Mouse (Mus musculus) lung, adult 18-20 months (tissue): ENCODE measurements around the gene Erich6b.

ENCODE experiments used
- DNase-seq, 2 experiments: peaks; one replicate each; pipeline ENCODE4 v3.0.0; 2022; ENCODE audit warnings: mixed read lengths in 2 of 2

The Erich6b gene

DNA sequence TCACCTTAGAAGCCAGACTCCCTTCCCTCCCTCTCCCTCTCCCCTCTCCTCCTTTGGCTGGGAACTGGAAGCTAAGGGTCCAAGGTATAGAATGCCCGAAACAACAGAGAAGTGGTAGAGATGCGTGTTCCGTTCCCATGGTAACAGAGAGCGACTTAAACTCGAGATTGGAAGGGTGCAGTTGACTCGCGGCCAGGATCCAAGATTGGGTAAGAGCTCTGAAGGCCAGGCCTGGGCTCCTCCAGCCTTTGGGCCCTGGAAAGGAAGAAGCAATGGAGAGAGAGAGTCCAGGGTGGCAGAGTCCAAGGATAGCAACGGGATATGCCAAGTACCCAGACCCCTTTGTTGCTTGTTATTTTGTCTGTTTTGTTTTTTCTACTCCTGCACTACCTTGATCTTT is at the start of gene Erich6b:
TSS of gene Erich6b (plus strand) at position 180 of the 400 bp plus-strand sequence.
- DNase-seq = no peak

DNA sequence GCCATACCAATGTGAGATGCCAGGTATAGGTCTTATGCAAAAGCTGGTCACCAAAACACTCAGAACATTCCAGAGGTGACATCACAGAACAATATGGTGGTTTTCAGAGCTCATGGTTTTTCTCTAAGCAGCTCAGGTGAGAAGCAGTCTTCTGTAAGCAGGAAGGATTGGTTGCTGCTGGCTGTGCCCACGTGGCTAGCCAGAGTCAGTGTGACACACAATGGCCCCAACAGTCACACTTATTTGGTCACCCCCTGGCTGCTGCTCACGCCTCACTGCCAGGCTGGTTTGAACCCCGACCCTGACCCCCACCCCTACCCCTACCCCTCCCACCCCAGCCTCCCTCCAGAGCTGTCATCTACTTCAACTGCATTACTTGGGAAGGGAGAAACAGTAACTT is 49.1 kb upstream of the Erich6b start, which contains the start of gene Spert:
TSS of gene Spert (minus strand) at position 139 of the 400 bp plus-strand sequence.
- DNase-seq = no peak

DNA sequence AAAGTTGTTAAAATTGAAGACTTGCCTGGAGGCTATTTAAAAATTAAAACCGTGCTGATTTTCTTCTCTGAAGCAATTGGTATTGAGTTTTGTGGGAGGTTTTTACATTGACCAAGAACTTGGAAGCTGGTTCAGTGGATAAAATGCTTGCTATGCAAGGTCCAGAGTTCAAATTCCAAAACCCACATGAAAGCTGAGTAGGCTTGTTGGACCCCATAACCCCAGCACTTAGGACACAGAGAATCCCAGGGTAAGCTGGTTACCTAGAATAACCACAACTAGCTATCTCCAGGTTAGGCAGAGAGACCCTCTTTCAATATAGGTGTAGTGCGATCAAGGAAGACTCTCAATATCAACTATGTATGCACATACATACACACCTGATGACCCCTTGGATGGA is 32.9 kb upstream of the Erich6b start:
- DNase-seq = no peak

DNA sequence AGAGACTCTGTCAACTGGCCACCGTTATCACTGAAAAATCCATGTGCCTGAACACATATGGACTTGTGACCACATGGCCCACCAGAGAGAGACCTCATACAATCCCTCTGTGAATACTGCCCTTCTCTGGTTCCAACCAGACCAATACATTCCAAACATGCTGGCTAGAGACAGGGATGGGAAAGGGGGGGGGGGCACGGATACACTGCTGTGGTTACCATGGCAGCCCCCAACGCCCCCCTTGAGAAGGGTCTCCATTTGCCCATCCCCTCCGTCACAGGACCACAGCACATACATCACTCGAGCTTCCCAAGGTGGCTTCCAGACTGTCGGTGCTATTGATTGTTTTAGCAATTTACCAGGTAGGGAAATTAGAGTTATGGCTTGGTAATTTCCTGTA is 25.7 kb upstream of the Erich6b start:
- no peak for DNase-seq

DNA sequence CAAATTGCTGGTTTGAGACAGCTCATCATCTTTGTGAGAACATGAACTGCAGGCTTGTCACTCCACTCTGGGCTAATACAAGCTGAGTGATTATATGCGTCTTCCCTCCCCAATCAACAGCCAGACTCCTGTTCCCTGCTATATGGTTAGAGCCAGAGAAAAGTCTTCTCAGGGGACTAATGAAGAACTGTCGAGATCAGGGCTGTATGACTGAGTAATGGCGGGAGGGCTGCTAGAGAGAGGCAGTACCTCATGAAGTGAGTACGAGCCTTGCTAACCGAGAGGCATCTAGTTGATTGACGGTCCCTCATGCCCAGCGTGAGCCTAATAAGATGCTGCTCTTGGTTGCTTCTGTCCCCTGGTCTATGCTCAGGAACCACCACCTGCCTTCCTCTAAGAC is 19.1 kb upstream of the Erich6b start:
- DNase-seq = no peak

DNA sequence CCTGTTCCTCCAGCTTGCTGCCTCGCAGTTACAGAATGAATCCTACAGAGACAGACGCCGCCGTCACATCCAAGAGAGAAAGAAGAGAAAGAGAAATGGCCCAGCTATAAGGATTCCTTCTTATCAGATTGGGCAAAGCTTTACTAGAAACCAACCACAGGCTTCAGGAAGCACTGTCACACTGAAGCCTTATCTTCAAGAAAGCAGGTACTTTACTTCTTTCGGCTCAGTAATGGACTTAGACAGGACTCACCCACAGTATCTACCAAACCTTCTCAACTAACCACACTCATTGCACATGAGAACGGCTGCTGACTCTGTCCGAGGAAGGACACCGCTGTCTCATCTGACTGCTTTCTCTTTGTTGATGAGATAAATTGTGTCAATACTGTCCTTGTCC is 13.2 kb upstream of the Erich6b start:
- DNase-seq = no peak

DNA sequence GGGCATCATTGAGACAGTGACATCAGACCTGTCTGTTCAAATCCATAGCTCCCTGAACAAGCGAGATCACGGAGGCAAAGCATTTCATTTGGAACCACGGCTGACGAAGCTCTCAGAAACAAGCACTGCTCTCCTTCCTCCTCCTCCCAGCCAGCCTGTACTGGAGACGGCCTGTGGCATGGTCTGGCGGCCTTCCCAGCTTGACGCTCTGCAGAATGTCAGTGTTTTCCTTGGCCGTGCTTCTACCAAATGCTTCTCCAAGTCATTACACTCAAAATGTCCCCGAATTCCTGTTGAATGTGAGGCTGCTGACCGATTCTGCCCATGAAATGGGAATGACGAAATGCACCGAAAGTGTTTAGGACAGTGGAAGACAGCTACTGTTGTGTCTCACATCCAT is 6.7 kb upstream of the Erich6b start:
- no peak for DNase-seq

DNA sequence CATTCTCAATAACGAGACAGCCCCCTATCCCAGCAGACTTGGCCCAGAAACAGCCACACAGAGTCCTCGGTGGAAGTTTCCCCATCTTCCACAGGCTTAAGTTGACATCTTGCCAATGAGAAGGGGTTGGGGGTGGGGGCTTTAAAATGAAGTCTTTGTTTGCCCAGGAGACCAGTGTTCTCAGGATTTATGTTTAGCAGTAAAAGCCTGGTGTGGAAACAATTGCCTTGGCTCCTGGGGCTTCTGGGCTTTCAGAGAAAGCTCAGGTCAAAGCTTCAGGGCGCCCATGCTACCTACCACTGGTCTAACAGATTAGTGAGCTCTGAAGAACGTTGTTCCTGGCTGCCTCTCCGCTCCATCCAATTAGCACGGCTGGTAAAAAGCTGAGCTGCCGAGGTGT is 6.0 kb upstream of the Erich6b start:
- DNase-seq = no peak

DNA sequence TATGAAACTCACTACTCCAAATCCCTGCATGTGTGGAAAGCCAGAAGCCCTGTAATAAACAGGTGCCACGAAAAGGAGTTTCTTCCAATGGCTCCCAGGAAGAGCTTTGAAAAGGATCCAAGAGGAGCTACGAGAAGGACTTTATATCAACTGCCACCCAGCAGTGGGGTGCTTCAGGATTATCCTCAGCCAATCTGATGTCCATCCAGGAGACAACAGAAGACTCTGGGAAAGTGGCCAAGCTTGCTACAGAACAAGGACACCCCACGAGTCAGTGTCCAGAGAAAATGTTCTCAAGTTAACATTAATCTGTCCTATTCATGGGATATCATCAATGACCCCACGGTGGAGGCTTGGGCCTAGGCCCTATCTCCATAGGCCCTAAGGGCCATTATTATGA is 4.4 kb upstream of the Erich6b start:
- no peak for DNase-seq

DNA sequence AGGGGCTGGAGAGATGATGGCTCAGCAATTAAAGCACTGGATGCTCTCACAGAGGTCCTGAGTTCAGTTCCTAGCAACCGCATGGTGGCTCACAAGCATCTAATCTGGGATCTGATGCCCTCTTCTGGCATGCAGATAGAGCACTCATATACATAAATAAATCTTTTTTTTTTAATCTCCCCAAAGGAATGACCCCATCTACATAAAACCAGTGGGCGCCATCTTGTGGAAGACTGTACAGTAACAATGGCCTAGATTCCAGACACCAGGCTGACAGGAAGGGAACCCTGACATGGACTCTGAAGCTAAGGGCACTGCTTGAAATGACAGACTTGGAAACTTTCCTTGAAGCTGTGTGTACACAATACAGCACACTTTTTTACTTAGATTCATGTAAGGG is 1.2 kb upstream of the Erich6b start:
- no peak for DNase-seq

DNA sequence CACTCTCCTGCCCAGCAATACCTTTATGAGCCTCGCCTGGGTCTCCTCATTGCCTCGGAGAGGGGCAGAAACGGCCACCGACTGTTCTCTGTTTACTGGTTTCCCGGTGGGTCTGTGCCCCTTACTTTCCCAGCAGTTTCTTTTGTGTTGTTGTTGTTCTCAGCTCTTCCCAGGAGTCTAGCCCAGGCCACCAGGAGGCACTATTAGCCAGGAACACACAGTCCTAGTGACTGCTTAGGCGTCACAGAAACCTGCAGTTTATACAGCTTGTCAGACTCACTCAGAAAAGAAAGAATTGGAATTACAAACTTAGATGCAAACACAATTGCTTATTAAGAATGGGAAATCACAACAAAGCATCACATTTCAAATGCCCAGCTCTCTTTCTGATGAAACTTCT is 690 bp upstream of the Erich6b start:
- DNase-seq = no peak

DNA sequence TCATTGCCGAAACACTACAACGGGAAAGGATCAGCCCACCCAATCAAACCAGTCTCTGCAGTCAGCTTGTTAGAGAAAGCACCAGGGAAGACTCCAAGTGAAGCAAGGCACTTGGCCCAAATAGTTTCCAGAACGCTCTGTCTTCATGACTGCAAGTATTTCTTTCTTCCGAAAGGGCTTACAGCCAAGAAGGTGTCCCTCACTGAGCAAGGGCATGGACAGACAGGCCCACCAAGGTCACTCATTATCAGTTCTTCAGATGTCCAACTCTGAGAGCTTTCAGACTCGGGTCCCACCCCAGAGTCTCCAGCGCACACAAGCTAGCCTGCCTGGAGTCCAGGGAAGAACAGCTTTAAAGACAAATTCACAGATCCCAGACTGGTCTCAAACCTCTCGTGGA is 3.4 kb downstream of the Erich6b start:
- no peak for DNase-seq

DNA sequence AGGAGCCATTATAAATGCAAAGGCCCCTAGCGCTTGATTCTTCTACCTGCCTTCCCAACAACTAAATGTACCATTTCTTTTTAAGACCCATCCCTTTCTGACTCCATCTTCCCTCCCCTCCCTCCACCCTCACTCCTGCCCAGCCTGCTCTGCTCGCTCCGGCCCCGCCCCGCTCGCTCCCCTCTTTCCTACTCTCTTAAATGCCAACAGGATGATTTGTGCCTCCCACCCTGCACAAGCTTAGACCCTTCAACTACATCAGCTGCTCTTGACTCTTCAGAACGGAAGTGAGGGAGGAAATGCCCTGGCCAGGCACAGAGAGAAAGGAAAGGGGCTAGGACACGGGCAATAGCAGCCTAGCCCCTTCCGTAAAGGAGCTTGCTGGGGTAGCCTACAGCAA is 4.0 kb downstream of the Erich6b start:
- no peak for DNase-seq

DNA sequence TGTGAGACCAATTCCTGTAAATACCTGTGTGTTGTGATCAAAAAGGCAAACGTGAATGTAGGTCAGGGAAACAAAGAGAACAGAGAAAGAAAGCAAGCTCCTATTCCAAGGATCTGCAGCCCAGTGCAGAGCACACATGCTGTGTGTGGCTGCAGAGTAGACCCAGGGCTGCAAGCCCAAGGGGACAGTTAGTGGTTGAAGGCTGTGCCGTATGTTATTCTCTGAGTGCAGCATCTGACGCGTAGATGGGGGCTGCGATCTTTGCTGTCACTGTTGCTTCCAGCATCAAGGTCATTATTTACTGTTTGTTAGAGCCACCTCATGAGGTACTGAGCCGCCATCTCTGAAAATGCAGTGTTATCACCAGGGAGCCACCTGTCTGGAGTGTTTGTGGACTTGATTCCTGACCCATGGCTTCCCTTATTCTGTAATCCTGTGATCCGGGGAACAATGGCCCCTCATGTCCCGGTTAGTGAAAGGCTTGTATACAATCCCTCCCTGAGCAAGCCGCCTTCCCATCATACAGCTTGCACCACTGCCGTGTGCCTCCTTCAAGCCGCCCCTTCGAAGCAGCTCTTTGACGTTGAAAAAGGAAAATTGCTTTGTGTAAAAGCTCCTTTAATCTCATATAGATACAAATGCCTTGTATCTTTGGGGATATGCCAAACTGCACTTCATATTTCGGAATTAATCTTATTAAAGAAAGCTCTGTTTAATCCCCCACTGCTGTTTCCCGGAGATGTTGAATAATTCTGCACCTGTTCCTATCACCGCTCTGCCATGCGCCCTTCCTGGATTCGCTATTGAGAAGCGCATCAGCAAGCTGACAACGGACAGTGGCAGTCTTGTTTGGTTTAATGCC is 5.1 kb downstream of the Erich6b start:
- no peak for DNase-seq

DNA sequence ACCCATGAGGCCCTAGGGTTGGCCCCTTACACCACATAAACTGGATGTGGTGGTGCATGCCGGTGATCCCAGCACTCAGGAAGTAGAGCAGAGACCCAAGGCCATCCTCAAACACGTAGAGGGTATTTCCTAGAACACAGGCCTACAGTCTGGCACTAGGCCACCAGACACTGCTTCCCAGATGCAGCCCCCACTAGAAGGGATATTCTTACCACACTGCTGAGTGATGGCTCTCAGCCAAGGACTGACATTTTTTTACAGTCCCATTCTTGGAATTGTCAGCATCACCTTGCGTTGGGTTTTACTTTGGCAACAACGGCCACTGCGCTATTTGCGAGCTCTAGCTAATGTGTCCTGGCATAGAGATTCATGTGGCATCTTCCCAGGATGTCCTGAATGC is 18.9 kb downstream of the Erich6b start:
- no peak for DNase-seq

DNA sequence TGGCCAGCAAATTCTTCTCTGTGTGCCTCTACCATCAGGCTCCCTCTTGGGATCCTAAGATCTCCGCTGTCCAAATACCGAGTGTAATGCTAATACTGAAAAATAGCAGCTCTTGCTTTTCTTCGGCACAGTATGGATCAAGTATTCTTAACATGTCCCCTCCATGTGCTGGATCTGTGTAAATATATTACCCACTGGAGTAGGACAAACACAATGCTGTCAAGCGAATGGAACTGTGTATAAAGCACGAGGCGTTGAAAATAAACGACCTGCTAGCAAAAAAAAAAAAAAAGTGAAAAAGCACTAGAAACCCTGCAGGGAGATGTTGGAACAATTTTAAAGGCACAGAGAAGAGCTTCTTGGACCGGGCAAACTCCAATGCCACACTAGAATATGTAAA is 19.5 kb downstream of the Erich6b start:
- DNase-seq = no peak

DNA sequence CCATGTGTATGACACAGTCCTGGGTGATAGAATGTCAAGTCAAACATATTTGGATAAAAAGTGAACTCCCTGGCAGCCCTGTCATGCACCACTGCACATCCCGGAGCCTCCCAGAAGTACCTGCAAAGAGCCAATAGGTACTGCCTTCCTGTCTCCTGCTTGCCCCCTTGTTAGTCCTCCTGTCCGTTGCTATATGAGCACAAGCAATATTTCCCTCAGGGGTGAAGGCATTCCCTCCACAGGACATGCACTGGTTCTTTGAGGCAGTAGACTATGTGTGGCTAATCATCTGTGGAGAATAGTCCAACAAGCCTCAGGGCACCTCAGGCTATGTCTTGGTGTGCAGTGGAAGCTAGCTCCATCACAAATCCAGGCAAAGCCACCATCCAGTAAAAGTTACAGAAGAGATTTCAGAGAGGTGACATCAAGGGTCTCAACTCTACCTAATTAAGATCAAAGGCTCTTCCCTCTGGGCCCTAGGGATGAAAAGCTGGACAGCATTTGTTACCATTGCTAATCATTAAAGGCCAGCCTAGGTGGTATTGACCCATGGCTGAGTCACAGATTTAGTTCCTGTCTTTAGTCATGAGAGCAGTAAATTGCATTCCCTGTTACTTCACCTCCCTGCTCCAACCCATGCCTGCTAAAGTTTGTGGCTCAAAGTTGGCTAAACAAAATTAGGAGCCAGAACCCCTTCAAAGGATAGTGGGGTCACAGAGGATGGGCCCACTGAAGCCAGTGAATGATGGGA is 23.5 kb downstream of the Erich6b start:
- no peak for DNase-seq

DNA sequence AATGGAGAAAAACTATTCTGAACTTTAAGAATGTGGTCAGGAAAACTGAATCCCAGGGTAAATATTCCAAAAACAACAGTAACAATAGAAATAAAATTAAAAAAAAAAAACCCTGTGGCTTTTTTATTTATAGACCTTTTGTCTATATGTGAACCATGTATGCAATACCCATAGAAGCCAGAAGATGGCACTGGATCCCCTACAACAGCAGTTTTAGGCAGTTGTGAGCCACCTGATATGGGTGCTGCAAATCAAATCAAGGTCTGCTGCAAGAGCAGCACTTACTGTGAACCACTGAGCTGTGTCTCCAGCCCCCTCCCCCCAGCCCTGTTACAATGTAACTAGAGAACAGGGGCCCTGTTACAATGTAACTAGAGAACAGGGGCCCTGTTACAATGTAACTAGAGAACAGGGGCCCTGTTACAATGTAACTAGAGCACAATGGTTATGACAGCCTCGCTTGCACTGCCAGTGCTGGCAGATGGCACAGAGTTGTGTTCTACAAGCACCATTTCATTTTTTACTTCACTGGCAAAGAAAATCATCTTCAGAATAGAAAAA is 27.1 kb downstream of the Erich6b start:
- DNase-seq = no peak

DNA sequence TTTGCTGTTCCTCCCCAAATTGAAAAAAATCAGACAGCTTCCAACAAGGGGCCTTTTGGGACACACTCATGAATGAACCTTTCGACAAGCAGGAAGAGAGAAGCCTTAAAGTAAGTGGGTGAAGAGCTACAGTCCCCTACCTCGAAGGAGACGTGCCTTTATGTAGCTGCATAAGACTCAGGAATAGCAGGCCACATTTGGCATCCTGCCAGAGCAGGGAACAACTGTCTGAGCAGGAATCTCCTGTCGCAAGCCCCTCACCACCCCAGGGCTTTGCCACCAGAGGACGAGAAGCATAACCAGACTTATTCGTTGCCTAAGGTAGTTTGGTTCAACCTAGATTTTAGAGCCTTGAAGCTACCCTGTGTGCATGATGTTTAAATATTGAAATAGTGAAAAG is 34.3 kb downstream of the Erich6b start:
- DNase-seq = no peak

DNA sequence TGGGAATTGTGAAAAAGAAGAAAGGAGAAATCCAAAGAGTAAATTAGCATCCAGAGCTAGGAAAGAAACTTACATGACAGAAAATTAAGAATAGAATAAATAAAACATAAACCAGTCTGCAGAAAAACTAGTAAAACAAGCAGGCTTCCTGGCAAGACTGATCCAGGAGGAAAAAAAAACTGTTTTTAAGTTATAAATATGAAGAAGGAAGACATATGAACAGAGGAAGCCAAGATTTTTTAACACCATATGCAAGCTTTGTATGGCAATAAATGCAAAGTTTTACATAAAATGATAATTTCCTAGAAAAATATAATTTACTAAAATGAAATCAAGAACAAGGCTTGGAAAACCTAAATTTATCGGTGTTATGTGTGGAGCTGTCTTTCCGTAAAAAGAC is 48.4 kb downstream of the Erich6b start:
- no peak for DNase-seq

DNA sequence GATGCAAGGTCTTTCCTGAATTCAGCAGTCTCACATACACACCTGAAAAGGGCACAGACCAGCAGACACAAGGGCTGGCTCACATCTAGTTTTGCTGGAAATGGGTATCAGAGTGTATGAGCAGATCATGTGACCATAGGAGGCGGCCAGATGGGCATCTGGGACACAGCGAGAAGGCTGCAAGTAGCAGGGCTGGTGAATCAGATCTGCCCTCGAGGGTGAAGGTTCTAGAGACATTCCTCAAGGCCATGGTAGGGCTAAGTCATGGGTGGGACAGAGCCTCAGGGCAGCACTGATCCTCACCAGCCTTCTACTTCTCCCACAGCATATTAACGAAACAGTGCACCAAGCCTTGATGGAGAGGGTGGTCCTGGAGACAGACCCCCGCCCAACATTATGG is 54.0 kb downstream of the Erich6b start:
- no peak for DNase-seq

DNA sequence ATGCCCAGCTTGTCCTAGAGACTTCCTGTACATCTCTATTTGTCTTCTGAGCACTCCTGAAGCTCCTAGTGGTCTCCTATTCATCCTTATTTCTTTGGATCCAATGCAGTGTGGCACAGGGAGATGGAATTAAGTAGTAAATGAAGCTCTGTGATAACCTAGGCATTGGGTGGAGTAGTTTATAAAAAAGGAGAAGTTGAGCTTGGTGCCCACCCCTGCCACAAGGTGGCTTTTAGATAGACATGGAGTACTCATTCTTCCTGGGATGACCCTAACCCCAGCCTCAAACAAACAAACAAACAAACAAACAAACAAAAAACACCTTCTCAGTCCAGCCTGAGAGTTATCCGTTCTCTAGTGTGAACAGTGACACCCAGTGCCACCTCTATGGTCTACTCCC is 55.9 kb downstream of the Erich6b start:
- no peak for DNase-seq

DNA sequence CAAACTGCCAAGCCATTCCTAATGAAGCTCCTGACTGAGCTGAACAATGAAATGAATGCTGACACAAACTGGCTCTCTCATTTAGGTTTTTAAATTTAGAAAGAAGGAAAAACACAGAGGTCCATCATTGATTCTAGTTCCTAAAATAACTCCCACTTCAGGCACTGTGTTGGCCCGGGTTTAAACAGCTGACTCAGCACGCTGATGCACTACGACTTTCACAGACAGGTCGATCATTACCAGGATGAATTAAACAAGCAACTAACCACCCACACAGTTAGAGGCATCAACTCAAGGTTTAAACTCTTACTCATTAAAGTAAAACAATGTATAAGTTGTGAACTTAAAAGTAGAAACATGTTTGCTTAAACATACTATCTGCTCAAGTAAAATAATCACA is 64.6 kb downstream of the Erich6b start:
- DNase-seq = no peak

DNA sequence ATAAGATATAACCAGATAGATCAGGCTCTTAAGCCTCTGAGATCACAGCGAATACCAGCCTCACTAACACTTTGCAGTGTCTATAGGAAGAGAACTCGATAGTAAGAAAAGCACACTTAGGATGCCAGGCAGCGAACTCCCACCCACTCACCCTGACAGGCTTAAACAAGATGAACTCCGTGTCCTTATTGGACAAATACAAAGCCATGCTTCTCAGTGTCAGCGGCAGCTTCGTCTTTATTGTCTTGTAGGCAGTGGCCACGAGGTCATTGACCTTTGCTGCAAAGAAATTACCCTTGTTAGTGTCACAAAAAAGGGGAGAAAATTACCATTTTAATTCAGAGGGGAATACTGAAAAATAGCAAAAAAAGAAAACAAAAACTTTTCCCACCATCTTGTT is 65.7 kb downstream of the Erich6b start:
- no peak for DNase-seq
